Mouse (Mus musculus): ENCODE measurements at regions not wholly inside any gene's neighbourhood (a gene's known extent, or its start where the extent isn't known, plus 50 kb on each side); places are given as distances from the start of the nearest gene placed in this dataset.

DNA sequence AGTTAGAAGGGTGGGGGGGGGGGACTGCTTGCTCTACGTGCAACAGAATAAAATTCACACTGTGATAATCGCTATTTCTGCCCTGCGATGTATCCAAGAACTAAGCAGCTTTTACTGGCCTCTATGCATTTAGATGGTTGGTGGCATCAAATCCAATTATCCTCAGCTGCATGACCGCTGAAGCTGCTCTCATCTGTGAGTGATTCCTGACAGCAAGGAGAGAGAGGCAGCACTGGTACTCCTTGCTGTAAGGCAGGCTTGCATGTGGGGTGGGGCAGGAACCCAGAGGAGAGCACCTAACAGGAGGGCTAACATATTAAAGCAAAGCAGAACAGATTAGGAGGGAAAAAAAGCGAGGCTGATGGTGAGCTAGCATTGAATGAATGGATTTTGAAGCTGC, 431.6 kb upstream of the Fam241a start:
- no peak for DNase-seq (ENCODE audit: low spot score)
- Histone ChIP-seq H3K4me3 (ENCODE audit: low read depth, low read length) (no peak overlapping the region), H3K4me2 (ENCODE audit: low read depth, severe bottlenecking) (no peak overlapping the region), H3K27ac (replicated peaks; ENCODE audit: low read depth, low read length) (no peak overlapping the region), H3K9ac (ENCODE audit: low read length) (no peak overlapping the region), H3K4me1 (ENCODE audit: control insufficient read depth, insufficient read depth, low read length) (no peaks in the 10 kb centered on the region), H3K27me3 (ENCODE audit: control insufficient read depth, insufficient read depth, low read length) (no peaks in the 10 kb centered on the region), H3K9me3 (ENCODE audit: control insufficient read depth, low read length) (no peaks in the 10 kb centered on the region), H3K36me3 (ENCODE audit: control insufficient read depth, insufficient read depth, low read length) (no peaks in the 10 kb centered on the region)
- no peak for ATAC-seq (ENCODE audit: insufficient number of reproducible peaks, low FRiP score, low TSS enrichment, low read depth)
- WGBS = 68% methylated on average over 5 of the region's 5 CpGs

DNA sequence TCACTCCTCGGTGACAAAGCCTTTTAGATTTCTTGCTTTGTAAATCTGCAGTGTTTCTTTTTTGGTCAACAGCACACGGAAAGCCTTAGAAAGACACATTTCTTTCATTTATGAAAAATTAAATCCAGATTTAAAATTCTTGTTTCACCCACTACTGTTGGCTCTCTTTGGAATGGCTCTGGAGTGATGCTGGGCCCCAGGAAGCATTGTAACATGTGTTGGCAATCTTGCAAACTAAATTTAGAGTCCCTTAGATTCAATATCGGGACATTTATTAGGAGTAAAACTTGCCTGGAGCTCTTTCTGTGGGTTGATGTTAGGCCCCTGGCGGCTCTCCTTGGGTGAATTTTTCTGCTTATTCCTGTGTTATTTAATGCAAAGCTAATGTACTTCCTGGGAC, 405.2 kb upstream of the Fam241a start:
- H3K9me3 ChIP-seq (ENCODE audit: control insufficient read depth, low read length) = no peaks in the 10 kb centered on the region
- H3K4me1 ChIP-seq (ENCODE audit: control insufficient read depth, insufficient read depth, low read length) = no peaks in the 10 kb centered on the region
- H3K4me2 ChIP-seq (ENCODE audit: low read depth, severe bottlenecking) = no peak overlapping the region
- no peaks in the 10 kb centered on the region for H3K36me3 ChIP-seq (ENCODE audit: control insufficient read depth, insufficient read depth, low read length)
- ATAC-seq (ENCODE audit: insufficient number of reproducible peaks, low FRiP score, low TSS enrichment, low read depth) (no peak), DNase-seq (ENCODE audit: low spot score) (no peak)
- no peak overlapping the region for H3K4me3 ChIP-seq (ENCODE audit: low read depth, low read length)
- no peaks in the 10 kb centered on the region for H3K27me3 ChIP-seq (ENCODE audit: control insufficient read depth, insufficient read depth, low read length)
- WGBS = 34% methylated on average over 4 of the region's 4 CpGs
- no peak overlapping the region for H3K27ac ChIP-seq (replicated peaks; ENCODE audit: low read depth, low read length)
- no peak overlapping the region for H3K9ac ChIP-seq (ENCODE audit: low read length)

DNA sequence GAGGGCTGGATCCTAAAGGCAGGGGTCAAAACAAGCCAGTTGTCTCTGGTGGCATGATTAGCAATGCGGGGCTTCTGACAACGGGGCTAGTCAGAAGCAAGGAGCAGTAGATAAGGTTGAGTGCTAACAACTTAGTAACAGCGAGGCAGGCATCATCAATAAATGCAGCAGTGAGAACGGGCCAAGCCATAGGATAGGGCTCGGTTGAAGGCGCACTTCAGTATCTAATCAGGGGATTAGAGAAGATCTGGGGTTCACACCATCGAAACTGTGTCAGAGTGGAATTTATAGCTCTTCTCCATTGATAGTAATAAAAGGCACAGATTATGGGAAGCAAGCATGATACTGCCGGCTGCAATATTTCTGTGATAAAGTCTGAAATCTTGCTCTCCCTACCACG, 402.0 kb upstream of the Fam241a start:
- H3K9me3 ChIP-seq (ENCODE audit: control insufficient read depth, low read length) = no peaks in the 10 kb centered on the region
- H3K9ac ChIP-seq (ENCODE audit: low read length) = no peak overlapping the region
- ATAC-seq (ENCODE audit: insufficient number of reproducible peaks, low FRiP score, low TSS enrichment, low read depth) (no peak), DNase-seq (ENCODE audit: low spot score) (no peak)
- H3K36me3 ChIP-seq (ENCODE audit: control insufficient read depth, insufficient read depth, low read length) = no peaks in the 10 kb centered on the region
- H3K4me1 ChIP-seq (ENCODE audit: control insufficient read depth, insufficient read depth, low read length) = no peaks in the 10 kb centered on the region
- no peak overlapping the region for H3K27ac ChIP-seq (replicated peaks; ENCODE audit: low read depth, low read length)
- H3K4me3 ChIP-seq (ENCODE audit: low read depth, low read length) = no peak overlapping the region
- H3K4me2 ChIP-seq (ENCODE audit: low read depth, severe bottlenecking) = no peak overlapping the region
- no peaks in the 10 kb centered on the region for H3K27me3 ChIP-seq (ENCODE audit: control insufficient read depth, insufficient read depth, low read length)
- 69% methylated on average over 9 of the region's 9 CpGs for WGBS

DNA sequence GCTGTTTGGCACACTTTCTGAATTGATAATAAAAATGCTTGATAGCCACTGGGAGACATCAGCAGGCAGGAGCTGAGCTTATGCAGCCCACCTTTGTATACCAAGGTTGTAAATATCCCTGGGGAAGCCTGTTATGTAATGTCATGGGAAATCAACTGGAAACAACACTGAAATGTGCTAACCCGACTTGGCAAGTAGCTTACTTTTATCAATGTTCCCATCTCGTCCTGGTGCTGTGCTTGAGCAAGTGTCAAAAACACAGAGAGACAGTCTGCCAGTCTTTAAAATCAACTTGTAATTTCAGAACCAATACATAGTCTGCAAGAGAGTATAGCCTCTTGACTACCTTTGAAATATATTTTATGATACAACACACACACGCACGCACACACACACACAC, 391.7 kb upstream of the Fam241a start:
- Histone ChIP-seq H3K4me1 (ENCODE audit: control insufficient read depth, insufficient read depth, low read length) (no peaks in the 10 kb centered on the region), H3K4me3 (ENCODE audit: low read depth, low read length) (no peak overlapping the region), H3K27me3 (ENCODE audit: control insufficient read depth, insufficient read depth, low read length) (no peaks in the 10 kb centered on the region), H3K4me2 (ENCODE audit: low read depth, severe bottlenecking) (no peak overlapping the region), H3K9ac (ENCODE audit: low read length) (no peak overlapping the region), H3K9me3 (ENCODE audit: control insufficient read depth, low read length) (no peaks in the 10 kb centered on the region), H3K27ac (replicated peaks; ENCODE audit: low read depth, low read length) (no peak overlapping the region), H3K36me3 (ENCODE audit: control insufficient read depth, insufficient read depth, low read length) (no peaks in the 10 kb centered on the region)
- 72% methylated on average over 4 of the region's 4 CpGs for WGBS
- no peak for ATAC-seq (ENCODE audit: insufficient number of reproducible peaks, low FRiP score, low TSS enrichment, low read depth)
- no peak for DNase-seq (ENCODE audit: low spot score)

DNA sequence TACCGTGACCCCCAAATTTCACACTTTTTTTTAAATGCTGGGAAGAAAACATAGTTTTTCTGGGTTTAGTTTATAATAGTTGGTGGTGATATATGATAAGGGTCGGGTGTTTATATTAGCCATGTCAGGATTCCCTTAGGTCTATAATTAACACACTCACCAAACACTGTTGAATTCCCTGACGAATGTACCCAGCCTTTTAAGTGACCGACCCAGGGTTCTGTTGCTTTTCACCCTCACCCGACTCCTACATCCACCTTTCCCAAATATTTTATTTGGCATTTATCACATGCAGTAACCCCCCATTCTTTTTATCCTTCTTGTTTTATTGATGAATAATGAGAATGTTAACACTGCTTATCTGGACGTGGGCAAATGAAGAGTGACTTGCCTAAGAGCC, 389.1 kb upstream of the Fam241a start:
- ATAC-seq (ENCODE audit: insufficient number of reproducible peaks, low FRiP score, low TSS enrichment, low read depth) (no peak), DNase-seq (ENCODE audit: low spot score) (no peak)
- Histone ChIP-seq H3K27me3 (ENCODE audit: control insufficient read depth, insufficient read depth, low read length) (no peaks in the 10 kb centered on the region), H3K4me3 (ENCODE audit: low read depth, low read length) (no peak overlapping the region), H3K4me2 (ENCODE audit: low read depth, severe bottlenecking) (no peak overlapping the region), H3K4me1 (ENCODE audit: control insufficient read depth, insufficient read depth, low read length) (no peaks in the 10 kb centered on the region), H3K9me3 (ENCODE audit: control insufficient read depth, low read length) (no peaks in the 10 kb centered on the region), H3K9ac (ENCODE audit: low read length) (no peak overlapping the region), H3K36me3 (ENCODE audit: control insufficient read depth, insufficient read depth, low read length) (no peaks in the 10 kb centered on the region), H3K27ac (replicated peaks; ENCODE audit: low read depth, low read length) (no peak overlapping the region)
- 66% methylated on average over 6 of the region's 6 CpGs for WGBS

DNA sequence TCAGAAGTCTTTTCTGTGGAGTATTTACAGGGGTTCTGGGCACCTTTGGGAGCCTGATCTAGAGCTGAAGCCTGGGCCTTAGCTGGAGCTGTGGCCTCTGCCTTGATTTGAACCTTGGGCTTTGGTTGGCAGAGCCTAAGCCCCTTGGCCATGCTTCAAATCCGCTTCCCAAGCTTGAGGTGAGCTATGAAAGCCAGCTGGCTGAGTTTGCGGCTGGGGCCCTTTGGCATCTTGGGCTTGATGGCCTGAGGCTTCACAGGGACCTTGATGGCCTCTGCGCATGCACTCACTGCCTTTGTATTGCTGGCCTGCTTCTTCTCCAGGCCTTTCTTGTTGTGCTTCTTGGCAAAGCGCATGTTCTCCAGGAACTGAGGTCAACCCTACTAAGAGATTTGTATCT, 384.5 kb upstream of the Fam241a start:
- Histone ChIP-seq H3K4me3 (ENCODE audit: low read depth, low read length) (no peak overlapping the region), H3K9ac (ENCODE audit: low read length) (no peak overlapping the region), H3K9me3 (ENCODE audit: control insufficient read depth, low read length) (no peaks in the 10 kb centered on the region), H3K27ac (replicated peaks; ENCODE audit: low read depth, low read length) (no peak overlapping the region), H3K4me2 (ENCODE audit: low read depth, severe bottlenecking) (no peak overlapping the region), H3K36me3 (ENCODE audit: control insufficient read depth, insufficient read depth, low read length) (no peaks in the 10 kb centered on the region), H3K4me1 (ENCODE audit: control insufficient read depth, insufficient read depth, low read length) (no peaks in the 10 kb centered on the region), H3K27me3 (ENCODE audit: control insufficient read depth, insufficient read depth, low read length) (no peaks in the 10 kb centered on the region)
- DNase-seq (ENCODE audit: low spot score) = no peak
- 91% methylated on average over 4 of the region's 4 CpGs for WGBS
- ATAC-seq (ENCODE audit: insufficient number of reproducible peaks, low FRiP score, low TSS enrichment, low read depth) = no peak

DNA sequence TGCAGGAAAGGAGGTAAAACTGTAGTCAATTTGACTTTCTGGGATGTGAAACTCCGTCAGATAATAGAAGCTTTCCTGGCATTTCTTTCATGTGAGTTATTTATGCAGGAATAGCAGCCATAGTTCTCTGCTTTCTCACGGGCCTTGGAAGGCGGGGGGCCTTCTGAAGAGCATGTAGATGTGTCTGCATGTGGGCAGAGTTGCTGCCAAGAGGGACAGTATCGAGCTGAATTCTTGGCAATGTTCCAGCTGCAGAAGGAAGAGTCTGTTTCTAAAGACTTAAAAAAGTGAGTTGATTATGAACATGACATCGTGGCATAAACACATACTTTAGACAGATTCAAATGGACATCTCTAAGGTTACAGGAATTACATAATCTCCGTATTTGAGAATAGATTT, 374.5 kb upstream of the Fam241a start:
- ATAC-seq (ENCODE audit: insufficient number of reproducible peaks, low FRiP score, low TSS enrichment, low read depth) (no peak), DNase-seq (ENCODE audit: low spot score) (no peak)
- 72% methylated on average over 6 of the region's 6 CpGs for WGBS
- H3K27me3 ChIP-seq (ENCODE audit: control insufficient read depth, insufficient read depth, low read length) = no peaks in the 10 kb centered on the region
- H3K9ac ChIP-seq (ENCODE audit: low read length) = no peak overlapping the region
- no peak overlapping the region for H3K27ac ChIP-seq (replicated peaks; ENCODE audit: low read depth, low read length)
- no peaks in the 10 kb centered on the region for H3K36me3 ChIP-seq (ENCODE audit: control insufficient read depth, insufficient read depth, low read length)
- no peak overlapping the region for H3K4me3 ChIP-seq (ENCODE audit: low read depth, low read length)
- H3K9me3 ChIP-seq (ENCODE audit: control insufficient read depth, low read length) = no peaks in the 10 kb centered on the region
- H3K4me2 ChIP-seq (ENCODE audit: low read depth, severe bottlenecking) = no peak overlapping the region
- no peaks in the 10 kb centered on the region for H3K4me1 ChIP-seq (ENCODE audit: control insufficient read depth, insufficient read depth, low read length)

DNA sequence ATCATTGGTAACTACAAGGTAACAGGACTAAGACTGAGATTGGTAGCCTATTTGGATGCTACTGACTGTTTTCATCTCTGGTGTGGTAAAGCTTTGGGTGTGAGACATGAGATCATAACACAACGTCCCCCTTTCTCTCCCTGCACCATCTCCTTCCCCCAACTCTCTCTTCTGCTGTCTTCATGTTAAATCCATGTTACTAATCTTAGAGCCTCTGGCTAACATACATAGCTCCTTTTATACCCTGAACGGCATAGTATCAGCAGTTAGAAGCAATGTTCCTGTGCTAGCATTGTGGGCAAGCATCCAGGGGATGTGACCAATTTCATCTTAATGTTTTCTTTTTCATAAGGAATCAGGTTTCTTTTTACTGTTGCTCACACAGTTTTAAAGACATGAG, 365.1 kb upstream of the Fam241a start:
- H3K4me3 ChIP-seq (ENCODE audit: low read depth, low read length) = no peak overlapping the region

DNA sequence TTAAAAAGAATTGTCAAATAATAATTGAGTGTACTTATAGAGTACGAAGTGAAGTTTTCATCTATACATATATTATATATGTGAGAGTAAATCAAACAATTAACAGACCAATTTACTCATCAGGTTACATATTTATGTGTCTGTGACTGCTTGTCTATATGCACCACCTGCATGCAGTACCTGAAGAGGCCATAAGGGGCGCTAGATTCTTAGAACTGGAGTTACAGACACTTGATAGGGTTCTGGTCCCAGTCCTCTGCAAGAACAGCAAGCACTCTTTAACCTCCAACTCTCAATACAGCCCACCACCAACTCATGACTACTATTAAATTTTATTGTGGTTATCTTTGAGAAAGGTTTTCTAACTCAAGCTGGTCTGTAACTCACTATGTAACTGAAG, 351.7 kb upstream of the Fam241a start:
- Histone ChIP-seq H3K4me1 (ENCODE audit: control insufficient read depth, insufficient read depth, low read length) (no peaks in the 10 kb centered on the region), H3K4me3 (ENCODE audit: low read depth, low read length) (no peak overlapping the region), H3K27ac (replicated peaks; ENCODE audit: low read depth, low read length) (no peak overlapping the region), H3K4me2 (ENCODE audit: low read depth, severe bottlenecking) (no peak overlapping the region), H3K36me3 (ENCODE audit: control insufficient read depth, insufficient read depth, low read length) (no peaks in the 10 kb centered on the region), H3K27me3 (ENCODE audit: control insufficient read depth, insufficient read depth, low read length) (no peaks in the 10 kb centered on the region), H3K9me3 (ENCODE audit: control insufficient read depth, low read length) (no peaks in the 10 kb centered on the region), H3K9ac (ENCODE audit: low read length) (no peak overlapping the region)
- DNase-seq (ENCODE audit: low spot score) (no peak), ATAC-seq (ENCODE audit: insufficient number of reproducible peaks, low FRiP score, low TSS enrichment, low read depth) (no peak)
- WGBS = 73% methylated on average over 2 of the region's 2 CpGs

More for the DNA sequence above, 365.1 kb upstream of the Fam241a start:
- 91% methylated on average over 2 of the region's 2 CpGs for WGBS
- Histone ChIP-seq H3K4me1 (ENCODE audit: control insufficient read depth, insufficient read depth, low read length) (no peaks in the 10 kb centered on the region), H3K36me3 (ENCODE audit: control insufficient read depth, insufficient read depth, low read length) (no peaks in the 10 kb centered on the region), H3K4me2 (ENCODE audit: low read depth, severe bottlenecking) (no peak overlapping the region), H3K9me3 (ENCODE audit: control insufficient read depth, low read length) (no peaks in the 10 kb centered on the region), H3K27ac (replicated peaks; ENCODE audit: low read depth, low read length) (no peak overlapping the region), H3K9ac (ENCODE audit: low read length) (no peak overlapping the region), H3K27me3 (ENCODE audit: control insufficient read depth, insufficient read depth, low read length) (no peaks in the 10 kb centered on the region)
- ATAC-seq (ENCODE audit: insufficient number of reproducible peaks, low FRiP score, low TSS enrichment, low read depth) (no peak), DNase-seq (ENCODE audit: low spot score) (no peak)
